Mouse (Mus musculus) stomach, postnatal 0 days (tissue): ENCODE data around the gene Tmem220.

Experiments
- CTCF ChIP-seq: IDR thresholded peaks from 2 replicates; pipeline ENCODE4 v1.5.1; 2016; ENCODE audit warnings: antibody characterized with exemption, low read depth, mild to moderate bottlenecking, moderate library complexity
- EP300 ChIP-seq: optimal IDR thresholded peaks from 2 replicates; pipeline ENCODE3; 2016; ENCODE audit warnings: antibody characterized with exemption

- TF ChIP-seq CTCF (no peak), EP300 (no peak)
Measured at GRCm38 (mm10) chr11:67081125-67081649, 56.2 kb downstream of the Tmem220 start.
